Mouse (Mus musculus) myocyte (in vitro differentiated cells): ENCODE data around the gene Kif18a.

Experiments used
- CEBPB ChIP-seq: IDR thresholded peaks from 2 replicates; pipeline ENCODE4 v1.6.1; 2011; ENCODE audit warnings: mild to moderate bottlenecking, moderate library complexity; ENCODE audit not compliant: poor library complexity, insufficient read depth, severe bottlenecking
- E2F4 ChIP-seq: IDR thresholded peaks from one replicate; pipeline ENCODE4 v1.6.1; 2011; ENCODE audit warnings: mild to moderate bottlenecking, control low read depth, moderate library complexity; ENCODE audit not compliant: insufficient read depth
- MAX ChIP-seq: IDR thresholded peaks from one replicate; pipeline ENCODE4 v1.6.1; 2011; ENCODE audit warnings: low read depth, mild to moderate bottlenecking, control low read depth
- MYOD1 ChIP-seq, 3 experiments: IDR thresholded peaks; one replicate each; pipeline ENCODE4 v1.6.1; 2011; ENCODE audit warnings: control low read depth in 2 of 3, low read depth in 2 of 3, mild to moderate bottlenecking in 2 of 3, moderate library complexity in 1 of 3; ENCODE audit not compliant: insufficient read length in 2 of 3, control insufficient read depth in 1 of 3
- MYOG ChIP-seq, 3 experiments: IDR thresholded peaks; one replicate each; pipeline ENCODE4 v1.6.1; 2011; ENCODE audit warnings: control low read depth in 2 of 3, low read depth in 2 of 3, mild to moderate bottlenecking in 2 of 3; ENCODE audit not compliant: insufficient read length in 2 of 3, control insufficient read depth in 1 of 3, insufficient read depth in 1 of 3
- POLR2A ChIP-seq: IDR thresholded peaks from one replicate; pipeline ENCODE4 v1.6.1; 2011; ENCODE audit warnings: low read depth, mild to moderate bottlenecking, control low read depth, moderate library complexity; ENCODE audit not compliant: insufficient read length
- POLR2AphosphoS2 ChIP-seq: IDR thresholded peaks from one replicate; pipeline ENCODE4 v1.6.1; 2011; ENCODE audit warnings: low read depth, control low read depth; ENCODE audit not compliant: insufficient read length
- REST ChIP-seq: IDR thresholded peaks from one replicate; pipeline ENCODE4 v1.6.1; 2011; ENCODE audit warnings: mild to moderate bottlenecking, control low read depth, moderate library complexity; ENCODE audit not compliant: insufficient read depth, insufficient read length
- SRF ChIP-seq: IDR thresholded peaks from one replicate; pipeline ENCODE4 v1.6.1; 2011; ENCODE audit warnings: low read depth; ENCODE audit not compliant: control insufficient read depth, insufficient read length
- TCF12 ChIP-seq: IDR thresholded peaks from one replicate; pipeline ENCODE4 v1.6.1; 2011; ENCODE audit warnings: mild to moderate bottlenecking, control low read depth; ENCODE audit not compliant: poor library complexity, insufficient read depth, severe bottlenecking
- TCF3 ChIP-seq: IDR thresholded peaks from one replicate; pipeline ENCODE4 v1.6.1; 2011; ENCODE audit warnings: low read depth, control low read depth; ENCODE audit not compliant: insufficient read length
- USF1 ChIP-seq: IDR thresholded peaks from one replicate; pipeline ENCODE4 v1.6.1; 2011; ENCODE audit warnings: low read depth, mild to moderate bottlenecking, control low read depth, moderate library complexity

- TF ChIP-seq E2F4 (no peak), POLR2AphosphoS2 (no peak), USF1 (no peak), REST (no peak), TCF12 (no peak), POLR2A (no peak), CEBPB (no peak), MAX (no peak), MYOG (IDR thresholded peaks at IDR 0.05; ENCODE audit: control insufficient read depth in 1 of 3, insufficient read depth in 1 of 3, insufficient read length in 2 of 3, low read depth in 2 of 3) (no peak), MYOD1 (IDR thresholded peaks at IDR 0.05; ENCODE audit: control insufficient read depth in 1 of 3, insufficient read length in 2 of 3, low read depth in 2 of 3) (no peak), SRF (no peak), TCF3 (no peak)
These were observed 51.3 kb downstream of the Kif18a start for GRCm38 (mm10) chr2:109331807-109332206.
